Mouse (Mus musculus): ENCODE results near the gene Rsph1.
"Not testable (repeated sequence)": the region's sequence is repeated elsewhere in the genome, so short reads cannot be mapped to it uniquely, and the experiment has no call there.

The Rsph1 gene

GRCm38 (mm10) chr17:31277931-31278330, 748 bp upstream of the Rsph1 start:
- DNase-seq (ENCODE audit: low spot score), result no peak

DNA sequence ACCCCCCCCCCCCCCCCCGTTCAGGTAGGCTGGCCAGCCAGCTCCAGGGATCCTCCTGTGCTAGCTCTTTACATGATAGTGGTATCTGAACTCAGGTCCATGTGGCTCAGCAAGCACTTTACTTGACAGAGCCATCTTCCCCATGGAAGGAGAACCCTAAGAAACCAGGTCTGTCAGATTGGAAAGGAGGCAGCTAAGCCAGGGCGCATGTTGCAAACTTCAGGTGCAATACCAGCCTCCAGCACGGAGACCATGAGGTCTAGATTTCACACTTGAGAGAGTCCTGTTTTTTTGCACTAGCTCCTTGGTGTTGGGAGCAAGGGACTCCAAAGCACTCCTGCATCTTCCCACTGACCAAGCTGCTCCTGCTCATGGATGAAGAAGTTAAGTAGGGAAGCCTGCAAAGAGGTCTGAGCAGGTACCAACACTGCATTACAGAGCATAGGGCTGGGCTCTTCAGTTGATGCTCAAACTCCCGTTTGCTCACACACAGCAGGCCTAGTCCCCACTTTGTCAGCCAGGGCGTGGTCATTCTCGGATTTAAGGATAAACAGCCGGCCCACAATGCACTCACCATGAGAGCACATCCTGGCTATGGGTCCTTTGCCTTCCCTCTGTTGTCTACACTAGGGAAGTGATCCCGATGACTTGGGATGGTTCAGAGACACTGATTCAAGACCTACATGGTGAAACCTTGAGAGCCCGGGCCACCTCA, 819 bp downstream of the Rsph1 start:
- DNase-seq (ENCODE audit: low spot score), result no peak

DNA sequence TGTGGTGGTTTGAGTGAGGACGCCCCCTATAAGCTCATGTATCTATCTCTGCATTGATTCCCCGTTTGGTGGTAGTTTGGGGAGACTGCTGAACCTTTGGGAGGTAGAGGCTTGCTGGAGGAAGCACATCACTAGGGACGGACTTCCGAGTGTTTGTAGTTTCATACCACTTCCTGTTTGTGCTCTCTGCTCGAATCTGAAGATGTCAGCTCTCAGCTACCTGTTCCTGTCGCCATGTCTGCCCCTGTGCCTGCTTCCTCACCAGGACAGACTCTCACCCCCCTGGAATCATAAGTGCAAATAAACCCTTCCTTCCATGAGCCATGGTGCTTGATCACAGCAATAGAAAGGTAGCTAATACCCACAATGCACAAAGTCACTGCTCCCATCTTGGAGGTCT, 2.0 kb downstream of the Rsph1 start:
- no peak for DNase-seq (ENCODE audit: low spot score)

GRCm38 (mm10) chr17:31273631-31274030, 3.6 kb downstream of the Rsph1 start:
- no peak for DNase-seq (ENCODE audit: low spot score)

- DNase-seq (ENCODE audit: low spot score), result no peak
Measured at GRCm38 (mm10) chr17:31272416-31273165, 4.6 kb downstream of the Rsph1 start.

GRCm38 (mm10) chr17:31271136-31271851, 5.9 kb downstream of the Rsph1 start:
- peak; percentile 89 for DNase-seq (ENCODE audit: low spot score)

DNA sequence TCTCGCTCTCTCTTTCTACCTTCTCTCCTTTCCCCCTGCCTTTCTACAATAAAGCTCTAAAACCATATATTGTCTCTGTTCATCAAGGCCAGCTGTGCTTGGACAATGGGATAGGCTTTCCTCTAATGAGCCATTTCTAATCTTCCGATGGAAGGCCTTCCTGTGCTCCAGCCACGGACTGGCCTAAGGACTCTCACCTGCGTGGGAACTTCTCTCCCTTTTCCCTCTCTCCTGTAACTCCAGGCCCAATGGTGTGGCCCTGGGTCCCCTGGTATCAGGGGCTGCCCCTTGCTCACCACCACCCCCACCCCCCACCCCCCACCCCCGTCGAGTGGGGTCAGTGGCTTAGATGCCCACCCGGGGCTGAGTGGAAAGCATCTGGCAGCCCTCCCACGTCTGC, 6.4 kb downstream of the Rsph1 start:
- not testable (repeated sequence) for DNase-seq (ENCODE audit: low spot score)

DNA sequence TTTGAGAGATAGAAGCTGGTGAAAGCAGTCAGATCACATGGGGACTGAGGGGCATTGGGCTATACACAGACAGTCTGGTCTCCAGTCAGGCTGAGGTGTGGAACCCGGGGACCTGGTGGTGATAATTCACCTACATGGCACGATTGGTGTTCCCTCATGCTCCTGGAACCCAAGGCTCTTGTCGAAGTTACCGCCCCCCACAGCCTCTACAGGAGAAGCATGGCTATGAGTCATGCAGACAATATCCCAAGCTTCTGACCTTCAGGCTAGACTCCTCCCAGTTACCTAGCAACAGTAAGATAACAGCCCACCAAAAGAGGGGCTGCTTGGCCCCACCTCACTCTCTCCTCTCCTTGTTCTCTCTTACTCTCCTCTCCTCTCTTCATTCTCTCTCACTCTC, 6.9 kb downstream of the Rsph1 start:
- no peak for DNase-seq (ENCODE audit: low spot score)

DNA sequence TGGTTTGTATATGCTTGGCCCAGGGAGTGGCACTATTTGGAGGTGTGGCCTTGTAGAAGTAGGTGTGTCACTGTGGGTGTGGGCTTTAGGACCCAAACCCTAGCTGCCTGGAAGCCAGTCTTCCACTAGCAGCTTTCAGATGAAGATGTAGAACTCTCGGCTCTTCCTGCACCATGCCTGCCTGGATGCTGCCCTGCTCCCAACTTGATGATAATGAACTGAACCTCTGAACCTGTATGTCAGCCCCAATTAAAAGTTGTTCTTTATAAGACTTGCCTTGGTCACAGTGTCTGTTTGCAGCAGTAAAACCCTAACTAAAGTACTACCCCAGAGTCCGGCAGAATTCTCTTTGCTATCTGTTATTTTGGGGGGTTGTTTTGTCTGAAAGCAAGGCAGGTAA, 7.4 kb downstream of the Rsph1 start:
- no peak for DNase-seq (ENCODE audit: low spot score)

DNA sequence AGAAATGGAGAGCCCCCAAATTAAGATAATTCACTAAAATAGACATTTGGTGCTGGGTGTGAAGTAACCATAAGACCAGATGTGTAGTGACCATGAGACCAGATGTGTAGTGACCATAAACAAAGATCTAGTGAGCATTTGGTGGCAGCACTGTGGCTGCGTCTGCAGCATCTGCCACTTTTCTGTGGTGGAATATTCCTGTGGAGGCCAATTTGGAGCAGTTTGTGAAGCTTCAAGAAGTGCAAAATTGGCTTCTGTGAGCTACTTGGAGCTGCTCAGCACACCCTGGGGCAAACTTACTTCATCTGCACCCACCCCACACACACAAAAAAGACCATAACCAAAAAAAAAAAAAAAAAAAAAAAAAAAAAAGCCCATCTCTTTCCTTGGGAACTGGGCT, 9.2 kb downstream of the Rsph1 start:
- DNase-seq (ENCODE audit: low spot score), result no peak

- no peak for DNase-seq (ENCODE audit: low spot score)
Measured at GRCm38 (mm10) chr17:31267603-31268002, 9.6 kb downstream of the Rsph1 start.

- DNase-seq (ENCODE audit: low spot score), result no peak
Measured at GRCm38 (mm10) chr17:31267138-31267537, 10.0 kb downstream of the Rsph1 start.

GRCm38 (mm10) chr17:31266321-31266950, 10.7 kb downstream of the Rsph1 start:
- DNase-seq (ENCODE audit: low spot score), result no peak

GRCm38 (mm10) chr17:31265831-31266230, 11.4 kb downstream of the Rsph1 start:
- DNase-seq (ENCODE audit: low spot score), result no peak

DNA sequence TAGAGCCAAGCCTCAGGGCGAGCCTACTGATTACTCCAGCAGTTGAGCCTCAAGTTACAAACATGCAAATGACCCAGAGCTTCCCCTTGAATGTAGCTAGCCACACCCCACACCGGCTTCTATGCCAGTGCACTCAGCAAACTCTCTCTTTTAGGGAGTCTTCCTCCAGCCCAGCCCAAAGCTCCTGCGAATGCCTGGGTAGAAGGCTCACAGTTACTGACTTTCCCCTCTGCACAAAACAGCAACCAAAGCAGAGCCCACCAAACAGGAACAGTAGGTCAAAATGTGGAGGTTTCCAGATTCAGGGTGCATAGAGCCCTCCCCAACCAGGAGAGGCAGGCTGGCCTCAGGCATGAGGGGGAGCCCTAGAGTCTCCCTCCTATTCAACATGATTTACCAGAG, 12.0 kb downstream of the Rsph1 start:
- no peak for DNase-seq (ENCODE audit: low spot score)

DNA sequence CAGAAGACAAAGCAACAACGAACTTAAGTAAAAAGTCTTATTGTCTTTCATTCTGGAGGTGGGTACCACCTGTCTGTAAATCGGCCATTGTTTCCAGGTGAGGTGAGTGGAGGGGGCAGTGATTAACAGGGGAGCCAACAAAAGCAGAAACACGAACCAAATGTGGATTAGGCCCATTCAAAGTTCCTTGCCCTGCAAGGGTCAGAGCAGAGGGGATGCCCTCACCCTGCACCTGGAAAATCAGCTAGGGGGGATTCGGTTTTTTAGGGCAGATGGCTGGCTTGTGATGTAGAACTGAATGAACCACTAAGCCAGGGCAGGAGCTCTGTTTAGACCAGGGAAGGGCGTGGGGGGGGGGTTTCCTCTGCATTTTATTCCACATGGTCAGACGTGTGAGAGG, 12.8 kb downstream of the Rsph1 start:
- DNase-seq (ENCODE audit: low spot score), result no peak

- DNase-seq (ENCODE audit: low spot score), result no peak
Measured at GRCm38 (mm10) chr17:31263770-31264169, 13.4 kb downstream of the Rsph1 start.

- DNase-seq (ENCODE audit: low spot score), result no peak
Measured at GRCm38 (mm10) chr17:31262715-31263114, 14.5 kb downstream of the Rsph1 start.

- DNase-seq (ENCODE audit: low spot score), result peak; percentile 84
Measured at GRCm38 (mm10) chr17:31261352-31261751, 15.8 kb downstream of the Rsph1 start.

DNA sequence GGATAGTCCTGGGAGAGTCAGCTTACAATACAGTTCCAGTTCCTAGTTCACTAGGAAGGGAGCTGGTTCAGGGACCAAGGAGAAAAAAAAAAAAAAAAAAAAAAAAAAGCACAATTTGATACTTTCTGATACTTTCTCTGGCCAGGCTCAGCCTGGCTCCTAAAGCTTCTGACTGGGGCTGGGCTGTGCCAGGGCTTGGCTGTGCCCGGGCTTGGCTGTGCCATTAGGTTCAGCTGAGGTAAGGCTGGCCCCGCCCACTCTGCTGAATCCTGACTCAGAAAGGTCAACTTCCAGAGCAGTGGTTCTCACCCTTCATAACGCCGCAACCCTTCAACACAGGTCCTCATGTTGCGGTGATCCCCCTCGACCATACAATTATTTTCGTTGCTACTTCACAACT, 16.8 kb downstream of the Rsph1 start:
- peak; percentile 91 for DNase-seq (ENCODE audit: low spot score)

DNA sequence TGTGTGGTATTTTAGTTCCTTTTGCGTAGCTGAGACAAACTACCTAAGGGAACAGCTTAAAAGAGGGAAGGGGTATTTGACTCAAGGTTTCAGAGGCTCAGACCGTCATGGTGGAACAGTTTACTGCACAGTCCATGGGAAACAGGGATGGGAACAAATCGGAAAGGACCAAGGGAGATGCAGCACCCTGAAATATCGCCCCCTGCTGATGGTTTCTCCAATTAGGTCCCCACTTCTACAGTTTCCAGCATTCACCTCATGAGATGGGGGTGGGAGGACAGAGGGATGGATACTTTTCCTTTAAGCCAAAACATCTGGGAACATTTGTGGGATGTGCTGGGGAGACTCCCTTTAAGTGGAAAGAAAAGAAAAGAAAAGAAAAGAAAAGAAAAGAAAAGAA, 17.4 kb downstream of the Rsph1 start:
- no peak for DNase-seq (ENCODE audit: low spot score)

DNA sequence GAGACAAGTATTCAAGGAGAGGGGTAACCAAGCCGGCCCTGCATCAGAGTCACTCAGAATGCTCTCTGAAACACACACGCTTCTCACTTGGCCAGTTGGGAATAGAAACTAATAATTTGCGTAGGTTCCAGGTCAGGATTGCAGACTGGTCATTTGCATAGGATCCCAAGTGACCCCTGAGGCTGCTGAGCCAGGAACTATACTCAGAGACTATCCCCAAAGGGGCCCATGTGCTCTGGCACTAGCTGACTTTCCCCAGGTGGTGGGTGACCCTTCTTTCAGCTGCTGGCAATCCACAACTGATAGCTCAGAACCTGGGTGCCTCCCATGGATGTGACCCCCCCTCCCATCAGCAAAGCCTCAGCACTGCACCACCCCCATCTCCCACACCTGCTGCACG, 18.0 kb downstream of the Rsph1 start:
- DNase-seq (ENCODE audit: low spot score), result no peak
